Mouse (Mus musculus) limb, embryonic 14.5 days (tissue): ENCODE measurements at regions not wholly inside any gene's neighbourhood (a gene's known extent, or its start where the extent isn't known, plus 50 kb on each side); places are given as distances from the start of the nearest gene placed in this dataset.
"Not testable (repeated sequence)": the region's sequence is repeated elsewhere in the genome, so short reads cannot be mapped to it uniquely, and the experiment has no call there.

Source experiments
- ATAC-seq: fragments of 200-750 bp; cut with Nextera tagmentation; 2 replicates; pipeline ENCODE4 v1.8.0; 2017; ENCODE audit warnings: low read depth, moderate number of reproducible peaks, moderate TSS enrichment; ENCODE audit not compliant: low FRiP score
- DNase-seq: peaks from one replicate; pipeline ENCODE4 v3.0.0-alpha.2; 2015; ENCODE audit warnings: low spot score
- H3K27ac ChIP-seq: fragments of 300-500 bp; sonication (generic); replicated peaks from 2 replicates; pipeline ENCODE4 v1.5.1; 2014; ENCODE audit warnings: low read depth, mild to moderate bottlenecking, low read length, moderate library complexity, mixed read lengths
- H3K27me3 ChIP-seq: fragments of 300-500 bp; sonication (generic); 2 replicates; pipeline ENCODE4 v1.6.1; 2014; ENCODE audit warnings: low read length, mixed read lengths; ENCODE audit not compliant: control insufficient read depth, insufficient read depth
- H3K36me3 ChIP-seq: fragments of 300-500 bp; sonication (generic); 2 replicates; pipeline ENCODE4 v1.6.1; 2014; ENCODE audit warnings: mild to moderate bottlenecking, low read length, moderate library complexity, mixed read lengths; ENCODE audit not compliant: control insufficient read depth, insufficient read depth
- H3K4me1 ChIP-seq: fragments of 300-500 bp; sonication (generic); 2 replicates; pipeline ENCODE4 v1.6.1; 2014; ENCODE audit warnings: antibody characterized with exemption, low read length, mixed read lengths; ENCODE audit not compliant: control insufficient read depth, insufficient read depth
- H3K4me2 ChIP-seq: fragments of 300-500 bp; sonication (generic); replicated peaks from 2 replicates; pipeline ENCODE4 v1.6.1; 2014; ENCODE audit warnings: low read depth, mild to moderate bottlenecking, low read length, moderate library complexity; ENCODE audit not compliant: severe bottlenecking
- H3K4me3 ChIP-seq: fragments of 300-500 bp; sonication (generic); replicated peaks from 2 replicates; pipeline ENCODE4 v1.5.1; 2014; ENCODE audit warnings: low read length
- H3K9ac ChIP-seq: fragments of 300-500 bp; sonication (generic); 2 replicates; pipeline ENCODE4 v1.6.1; 2014; ENCODE audit warnings: mild to moderate bottlenecking, low read depth, low read length, moderate library complexity; ENCODE audit not compliant: severe bottlenecking
- H3K9me3 ChIP-seq: fragments of 300-500 bp; sonication (generic); 2 replicates; pipeline ENCODE4 v1.6.1; 2016; ENCODE audit warnings: low read length; ENCODE audit not compliant: control insufficient read depth
- POLR2A ChIP-seq: fragments of 200-500 bp; IDR thresholded peaks from 2 replicates; pipeline ENCODE4 v1.8.0; 2012; ENCODE audit warnings: inconsistent platforms, mild to moderate bottlenecking, moderate library complexity, borderline replicate concordance; ENCODE audit not compliant: insufficient read depth, insufficient read length; ENCODE audit errors: extremely low read depth
- WGBS: fragments of 180-500 bp; shearing (Covaris S2); extraction: QIAGEN DNeasy Blood & Tissue Kit; methylation state at CpG from one replicate; pipeline ENCODE4 v1.1.7; 2014; 5-methylcytosine and 5-hydroxymethylcytosine counted together

- Histone ChIP-seq H3K4me2 (no peak overlapping the region), H3K9me3 (no peaks in the 10 kb centered on the region), H3K4me3 (no peak overlapping the region), H3K4me1 (no peaks in the 10 kb centered on the region), H3K27me3 (no peaks in the 10 kb centered on the region), H3K27ac (no peak overlapping the region), H3K9ac (no peak overlapping the region), H3K36me3 (no peaks in the 10 kb centered on the region)
- DNase-seq, result no peak
- TF ChIP-seq POLR2A, result no peak
- 73% methylated on average over 9 of the region's 9 CpGs for WGBS
- no peak for ATAC-seq
Measured at GRCm38 (mm10) chr4:23636231-23636928, 859.9 kb upstream of the Mms22l start.

- Histone ChIP-seq H3K9me3 (no peaks in the 10 kb centered on the region), H3K27ac (no peak overlapping the region), H3K4me1 (no peaks in the 10 kb centered on the region), H3K4me2 (no peak overlapping the region), H3K27me3 (no peaks in the 10 kb centered on the region), H3K36me3 (no peaks in the 10 kb centered on the region), H3K4me3 (no peak overlapping the region), H3K9ac (no peak overlapping the region)
- ATAC-seq, result no peak
- TF ChIP-seq POLR2A, result no peak
- WGBS, result 74% methylated on average over 2 of the region's 2 CpGs
- no peak for DNase-seq
Measured at GRCm38 (mm10) chr4:23636929-23637235, 859.4 kb upstream of the Mms22l start.

DNA sequence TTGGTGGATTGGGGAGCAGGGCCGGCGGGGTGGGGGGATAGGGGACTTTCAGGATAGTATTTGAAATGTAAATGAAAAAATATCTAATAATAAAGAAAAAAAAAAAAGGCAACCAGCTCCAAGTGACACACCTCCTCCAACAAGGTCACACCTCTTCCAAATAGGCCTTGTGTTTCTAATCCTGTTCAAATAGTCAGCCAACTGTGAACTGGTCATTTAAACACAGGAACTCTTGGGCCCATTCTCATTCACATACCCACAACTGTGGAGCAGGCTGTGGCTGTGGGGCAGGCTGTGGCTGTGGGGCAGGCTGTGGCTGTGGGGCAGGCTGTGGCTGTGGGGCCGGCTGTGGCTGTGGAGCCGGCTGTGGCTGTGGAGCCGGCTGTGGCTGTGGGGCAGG lies 839.6 kb upstream of the Mms22l start:
- H3K4me2 ChIP-seq, H3K36me3 ChIP-seq, DNase-seq, H3K27ac ChIP-seq, H3K27me3 ChIP-seq, H3K9me3 ChIP-seq, H3K4me3 ChIP-seq, ATAC-seq, H3K9ac ChIP-seq, H3K4me1 ChIP-seq: not testable (repeated sequence)
- 88% methylated on average over 5 of the region's 5 CpGs for WGBS

DNA sequence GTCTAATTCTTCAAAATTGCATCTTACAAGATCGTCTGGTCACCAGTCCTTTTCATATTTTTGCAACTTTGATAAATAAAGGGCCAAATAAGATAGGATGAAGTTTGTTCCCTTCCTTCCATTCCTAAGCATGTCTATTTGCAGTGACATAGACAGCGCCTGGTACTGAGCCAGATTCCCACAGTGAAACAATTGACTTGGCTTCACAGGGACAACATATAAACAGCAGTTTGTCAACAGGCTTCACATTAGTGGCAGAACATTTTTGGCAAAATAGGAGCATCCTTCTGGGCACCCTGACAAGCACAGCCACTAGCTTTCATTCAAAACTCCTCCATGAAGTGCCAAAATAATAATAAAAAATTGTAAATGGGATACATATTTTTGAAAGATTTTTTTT lies 827.4 kb upstream of the Mms22l start:
- Histone ChIP-seq H3K9me3 (no peaks in the 10 kb centered on the region), H3K4me3 (no peak overlapping the region), H3K9ac (no peak overlapping the region), H3K36me3 (no peaks in the 10 kb centered on the region), H3K27me3 (no peaks in the 10 kb centered on the region), H3K27ac (no peak overlapping the region), H3K4me2 (no peak overlapping the region), H3K4me1 (no peaks in the 10 kb centered on the region)
- TF ChIP-seq POLR2A, result no peak
- 81% methylated on average over 2 of the region's 2 CpGs for WGBS
- ATAC-seq, result no peak
- no peak for DNase-seq

- DNase-seq (no peak), ATAC-seq (no peak)
- H3K27me3 ChIP-seq, result no peaks in the 10 kb centered on the region
- TF ChIP-seq POLR2A, result no peak
- H3K4me1 ChIP-seq, result no peaks in the 10 kb centered on the region
- H3K9me3 ChIP-seq, result no peaks in the 10 kb centered on the region
- no peaks in the 10 kb centered on the region for H3K36me3 ChIP-seq
- no peak overlapping the region for H3K27ac ChIP-seq
- H3K9ac ChIP-seq, result no peak overlapping the region
- H3K4me2 ChIP-seq, result no peak overlapping the region
- H3K4me3 ChIP-seq, result no peak overlapping the region
Measured at GRCm38 (mm10) chr4:23703626-23704025, 792.6 kb upstream of the Mms22l start.

GRCm38 (mm10) chr4:23710716-23711115 lies 785.5 kb upstream of the Mms22l start:
- no peak for TF ChIP-seq POLR2A
- no peak for DNase-seq
- Histone ChIP-seq H3K4me1 (no peaks in the 10 kb centered on the region), H3K27ac (no peak overlapping the region), H3K27me3 (no peaks in the 10 kb centered on the region), H3K9ac (no peak overlapping the region), H3K4me2 (no peak overlapping the region), H3K36me3 (no peaks in the 10 kb centered on the region), H3K9me3 (no peaks in the 10 kb centered on the region), H3K4me3 (no peak overlapping the region)
- 80% methylated on average over 2 of the region's 2 CpGs for WGBS
- no peak for ATAC-seq
